Mouse (Mus musculus): ENCODE results near the gene Myo1h. TPM values are rescaled to one million over a fixed set of nuclear protein-coding genes. Genes with fewer than 3 reads are reported as not detected.

Myo1h gene
- total RNA-seq, 2 experiments from 2014 or later: 0.39 TPM; not detected in 1

- no peak for DNase-seq
- H3K27ac ChIP-seq: peak overlapping the region; percentile 82
- no peak for TF ChIP-seq CTCF (IDR thresholded peaks at IDR 0.05)
- intact Hi-C loops (cut with DNase I): no loop called here
- peak overlapping the region; percentile 62 for H3K4me3 ChIP-seq
These were observed 82.9 kb downstream of the Myo1h start for GRCm38 (mm10) chr5:114371731-114372473.

- H3K4me3 ChIP-seq: peak overlapping the region; percentile 62
- no peak for DNase-seq
- H3K27ac ChIP-seq: peak overlapping the region; percentile 82
- TF ChIP-seq CTCF (IDR thresholded peaks at IDR 0.05): no peak
- intact Hi-C loops (cut with DNase I): no loop called here
These were observed 83.6 kb downstream of the Myo1h start for GRCm38 (mm10) chr5:114372565-114372964.

GRCm38 (mm10) chr5:114373174-114373573 lies 84.2 kb downstream of the Myo1h start:
- no peak for TF ChIP-seq CTCF (IDR thresholded peaks at IDR 0.05)
- H3K4me3 ChIP-seq: peak overlapping the region; percentile 62
- peak; percentile 77 for DNase-seq
- H3K27ac ChIP-seq: peak overlapping the region; percentile 82
- intact Hi-C loops (cut with DNase I): no loop called here

GRCm38 (mm10) chr5:114373581-114373980 lies 84.6 kb downstream of the Myo1h start:
- TF ChIP-seq CTCF (IDR thresholded peaks at IDR 0.05): no peak
- Histone ChIP-seq H3K4me3 (peak overlapping the region; percentile 62), H3K27ac (peak overlapping the region; percentile 82)
- intact Hi-C loops (cut with DNase I): no loop called here
- no peak for DNase-seq

GRCm38 (mm10) chr5:114374409-114375213 lies 85.6 kb downstream of the Myo1h start:
- peak overlapping the region; percentile 82 for H3K27ac ChIP-seq
- no peak for TF ChIP-seq CTCF (IDR thresholded peaks at IDR 0.05)
- DNase-seq: no peak
- intact Hi-C loops (cut with DNase I): no loop called here
- H3K4me3 ChIP-seq: peak overlapping the region; percentile 62

- intact Hi-C loops (cut with DNase I): no loop called here
- H3K27ac ChIP-seq: peak overlapping the region; percentile 96
- peak overlapping the region; percentile 90 for H3K4me3 ChIP-seq
- no peak for TF ChIP-seq CTCF (IDR thresholded peaks at IDR 0.05)
- DNase-seq: no peak
These were observed 89.4 kb downstream of the Myo1h start for GRCm38 (mm10) chr5:114378177-114378920.

- Histone ChIP-seq H3K4me3 (peak overlapping the region; percentile 90), H3K27ac (peak overlapping the region; percentile 96)
- intact Hi-C loops (cut with DNase I): no loop called here
- DNase-seq: no peak
- TF ChIP-seq CTCF (IDR thresholded peaks at IDR 0.05): no peak
These were observed 90.0 kb downstream of the Myo1h start for GRCm38 (mm10) chr5:114378936-114379335.

GRCm38 (mm10) chr5:114379763-114380162 lies 90.8 kb downstream of the Myo1h start:
- peak overlapping the region; percentile 90 for H3K4me3 ChIP-seq
- peak overlapping the region; percentile 96 for H3K27ac ChIP-seq
- intact Hi-C loops (cut with DNase I): loop anchor here (5.0 kb wide), 2 partner anchors 63 to 67 kb away; partner anchors contain the start of genes Mmab and Mvk
- TF ChIP-seq CTCF (IDR thresholded peaks at IDR 0.05): no peak
- DNase-seq: no peak

GRCm38 (mm10) chr5:114380209-114381012 lies 91.4 kb downstream of the Myo1h start, which contains the start of the genes Kctd10 and Ube3b:
Gene Kctd10, minus strand, starts transcription at chr5:114380508.
Gene Ube3b, plus strand, starts transcription at chr5:114380607.
- Histone ChIP-seq H3K27ac (peak within 1 kb of the TSS; percentile 96), H3K4me3 (peak within 1 kb of the TSS; percentile 90)
- no peak for TF ChIP-seq CTCF (IDR thresholded peaks at IDR 0.05)
- intact Hi-C loops (cut with DNase I): loop anchor here (5.0 kb wide), 2 partner anchors 62 to 68 kb away; partner anchors contain the start of genes Mmab and Mvk
- DNase-seq: peak; percentile 90

GRCm38 (mm10) chr5:114381013-114381351 lies 92.0 kb downstream of the Myo1h start:
- Histone ChIP-seq H3K4me3 (peak overlapping the region; percentile 90), H3K27ac (peak overlapping the region; percentile 96)
- no peak for TF ChIP-seq CTCF (IDR thresholded peaks at IDR 0.05)
- DNase-seq: no peak
- intact Hi-C loops (cut with DNase I): loop anchor here (5.0 kb wide), 2 partner anchors 61 to 69 kb away; partner anchors contain the start of genes Mmab and Mvk

GRCm38 (mm10) chr5:114383184-114383904 lies 94.4 kb downstream of the Myo1h start:
- intact Hi-C loops (cut with DNase I): loop anchor here (1.0 to 5.0 kb wide), 3 partner anchors 27 to 71 kb away; partner anchors contain the start of genes Mmab and Mvk
- Histone ChIP-seq H3K27ac (no peak overlapping the region), H3K4me3 (no peak overlapping the region)
- DNase-seq: no peak
- TF ChIP-seq CTCF (IDR thresholded peaks at IDR 0.05): peak; percentile 78
